Mouse (Mus musculus): ENCODE results near the gene Arhgef15. TPM values are rescaled to one million over a fixed set of nuclear protein-coding genes. Genes with fewer than 3 reads are reported as not detected.

Arhgef15 gene
- polyA plus RNA-seq, 1 experiment from 2014 or later: 27.3 TPM

- 49% methylated on average over 14 of the region's 14 CpGs for WGBS
- no peak for ATAC-seq (ENCODE audit: low FRiP score)
- no peaks in the 10 kb centered on the region for H3K27me3 ChIP-seq (replicated peaks)
- H3K4me2 ChIP-seq: no peak overlapping the region
- H3K27ac ChIP-seq (replicated peaks): no peak overlapping the region
- H3K36me3 ChIP-seq: peaks cover 6% of the 10 kb centered on the region
- no peak overlapping the region for H3K4me3 ChIP-seq (replicated peaks)
- H3K4me1 ChIP-seq: no peaks in the 10 kb centered on the region
- no peaks in the 10 kb centered on the region for H3K9me3 ChIP-seq (replicated peaks)
- H3K9ac ChIP-seq (replicated peaks): no peak overlapping the region
These were observed 45.6 kb downstream of the Arhgef15 start for GRCm38 (mm10) chr11:68911531-68912177.

- Histone ChIP-seq H3K9me3 (replicated peaks) (no peaks in the 10 kb centered on the region), H3K27me3 (replicated peaks) (no peaks in the 10 kb centered on the region), H3K27ac (replicated peaks) (no peak overlapping the region), H3K4me3 (replicated peaks) (no peak overlapping the region), H3K4me1 (0 out of 2 replicates have a peak, but pooled peaks cover 3% of the 10 kb centered on the region), H3K4me2 (no peak overlapping the region), H3K9ac (replicated peaks) (no peak overlapping the region), H3K36me3 (peaks cover 32% of the 10 kb centered on the region)
- 52% methylated on average over 7 of the region's 7 CpGs for WGBS
- ATAC-seq (ENCODE audit: low FRiP score): no peak
These were observed 48.3 kb downstream of the Arhgef15 start for GRCm38 (mm10) chr11:68908846-68909503.

- peaks cover 14% of the 10 kb centered on the region for H3K4me1 ChIP-seq
- H3K4me2 ChIP-seq: no peak overlapping the region
- H3K36me3 ChIP-seq: peaks cover 42% of the 10 kb centered on the region
- H3K27ac ChIP-seq (replicated peaks): no peak overlapping the region
- H3K9ac ChIP-seq (replicated peaks): no peak overlapping the region
- H3K9me3 ChIP-seq (replicated peaks): no peaks in the 10 kb centered on the region
- H3K4me3 ChIP-seq (replicated peaks): no peak overlapping the region
- ATAC-seq (ENCODE audit: low FRiP score): no peak
- H3K27me3 ChIP-seq (replicated peaks): no peaks in the 10 kb centered on the region
- 82% methylated on average over 3 of the region's 3 CpGs for WGBS
These were observed 50.0 kb downstream of the Arhgef15 start for GRCm38 (mm10) chr11:68907251-68907650.

- 78% methylated on average over 4 of the region's 4 CpGs for WGBS
- peaks cover 42% of the 10 kb centered on the region for H3K36me3 ChIP-seq
- peaks cover 14% of the 10 kb centered on the region for H3K4me1 ChIP-seq
- no peak overlapping the region for H3K9ac ChIP-seq (replicated peaks)
- no peak for ATAC-seq (ENCODE audit: low FRiP score)
- no peak overlapping the region for H3K27ac ChIP-seq (replicated peaks)
- H3K9me3 ChIP-seq (replicated peaks): no peaks in the 10 kb centered on the region
- no peaks in the 10 kb centered on the region for H3K27me3 ChIP-seq (replicated peaks)
- H3K4me3 ChIP-seq (replicated peaks): no peak overlapping the region
- no peak overlapping the region for H3K4me2 ChIP-seq
These were observed 50.9 kb downstream of the Arhgef15 start for GRCm38 (mm10) chr11:68906461-68906790.

GRCm38 (mm10) chr11:68905665-68906460, 51.4 kb downstream of the Arhgef15 start:
- 90% methylated on average over 9 of the region's 9 CpGs for WGBS
- H3K36me3 ChIP-seq: peaks cover 42% of the 10 kb centered on the region
- no peak overlapping the region for H3K27ac ChIP-seq (replicated peaks)
- no peak for ATAC-seq (ENCODE audit: low FRiP score)
- H3K4me3 ChIP-seq (replicated peaks): no peak overlapping the region
- no peaks in the 10 kb centered on the region for H3K27me3 ChIP-seq (replicated peaks)
- no peak overlapping the region for H3K9ac ChIP-seq (replicated peaks)
- H3K4me1 ChIP-seq: peaks cover 17% of the 10 kb centered on the region
- H3K4me2 ChIP-seq: no peak overlapping the region
- H3K9me3 ChIP-seq (replicated peaks): no peaks in the 10 kb centered on the region

- Histone ChIP-seq H3K9ac (replicated peaks) (no peak overlapping the region), H3K4me1 (peaks cover 20% of the 10 kb centered on the region), H3K4me2 (no peak overlapping the region), H3K27ac (replicated peaks) (no peak overlapping the region), H3K9me3 (replicated peaks) (no peaks in the 10 kb centered on the region), H3K27me3 (replicated peaks) (no peaks in the 10 kb centered on the region), H3K4me3 (replicated peaks) (no peak overlapping the region), H3K36me3 (peaks cover 42% of the 10 kb centered on the region)
- WGBS: 79% methylated on average over 3 of the region's 3 CpGs
- ATAC-seq (ENCODE audit: low FRiP score): no peak
These were observed 52.1 kb downstream of the Arhgef15 start for GRCm38 (mm10) chr11:68905138-68905531.

GRCm38 (mm10) chr11:68904375-68905137, 52.7 kb downstream of the Arhgef15 start:
- Histone ChIP-seq H3K4me2 (no peak overlapping the region), H3K9ac (replicated peaks) (no peak overlapping the region), H3K4me1 (peaks cover 20% of the 10 kb centered on the region), H3K9me3 (replicated peaks) (no peaks in the 10 kb centered on the region), H3K4me3 (replicated peaks) (no peak overlapping the region), H3K27ac (replicated peaks) (no peak overlapping the region), H3K36me3 (peaks cover 42% of the 10 kb centered on the region), H3K27me3 (replicated peaks) (no peaks in the 10 kb centered on the region)
- 86% methylated on average over 8 of the region's 8 CpGs for WGBS
- no peak for ATAC-seq (ENCODE audit: low FRiP score)

GRCm38 (mm10) chr11:68903775-68904174, 53.5 kb downstream of the Arhgef15 start:
- ATAC-seq (ENCODE audit: low FRiP score): no peak
- Histone ChIP-seq H3K4me2 (no peak overlapping the region), H3K9me3 (replicated peaks) (no peaks in the 10 kb centered on the region), H3K36me3 (peaks cover 42% of the 10 kb centered on the region), H3K4me3 (replicated peaks) (no peak overlapping the region), H3K27me3 (replicated peaks) (0 out of 2 replicates have a peak, but pooled peaks cover 4% of the 10 kb centered on the region), H3K9ac (replicated peaks) (no peak overlapping the region), H3K4me1 (peaks cover 20% of the 10 kb centered on the region), H3K27ac (replicated peaks) (no peak overlapping the region)
- 94% methylated on average over 2 of the region's 2 CpGs for WGBS

- no peak overlapping the region for H3K27ac ChIP-seq (replicated peaks)
- H3K9ac ChIP-seq (replicated peaks): peak overlapping the region; percentile 96
- WGBS: 81% methylated on average over 5 of the region's 5 CpGs
- H3K36me3 ChIP-seq: peaks cover 42% of the 10 kb centered on the region
- H3K4me1 ChIP-seq: peaks cover 20% of the 10 kb centered on the region
- H3K9me3 ChIP-seq (replicated peaks): no peaks in the 10 kb centered on the region
- peak overlapping the region; percentile 80 for H3K4me2 ChIP-seq
- 0 out of 2 replicates have a peak, but pooled peaks cover 4% of the 10 kb centered on the region for H3K27me3 ChIP-seq (replicated peaks)
- H3K4me3 ChIP-seq (replicated peaks): peak overlapping the region; percentile 93
- no peak for ATAC-seq (ENCODE audit: low FRiP score)
These were observed 54.5 kb downstream of the Arhgef15 start for GRCm38 (mm10) chr11:68902823-68903222.

GRCm38 (mm10) chr11:68902367-68902766, 54.9 kb downstream of the Arhgef15 start:
- H3K9ac ChIP-seq (replicated peaks): peak overlapping the region; percentile 96
- no peak overlapping the region for H3K27ac ChIP-seq (replicated peaks)
- H3K36me3 ChIP-seq: peaks cover 42% of the 10 kb centered on the region
- H3K27me3 ChIP-seq (replicated peaks): 0 out of 2 replicates have a peak, but pooled peaks cover 4% of the 10 kb centered on the region
- ATAC-seq (ENCODE audit: low FRiP score): no peak
- 2% methylated on average over 11 of the region's 11 CpGs for WGBS
- no peaks in the 10 kb centered on the region for H3K9me3 ChIP-seq (replicated peaks)
- peaks cover 20% of the 10 kb centered on the region for H3K4me1 ChIP-seq
- peak overlapping the region; percentile 93 for H3K4me3 ChIP-seq (replicated peaks)
- peak overlapping the region; percentile 80 for H3K4me2 ChIP-seq

GRCm38 (mm10) chr11:68902047-68902364, 55.3 kb downstream of the Arhgef15 start:
- ATAC-seq (ENCODE audit: low FRiP score): no peak
- Histone ChIP-seq H3K27me3 (replicated peaks) (0 out of 2 replicates have a peak, but pooled peaks cover 4% of the 10 kb centered on the region), H3K4me1 (peaks cover 20% of the 10 kb centered on the region), H3K36me3 (peaks cover 39% of the 10 kb centered on the region), H3K27ac (replicated peaks) (peak overlapping the region; percentile 94), H3K9ac (replicated peaks) (peak overlapping the region; percentile 96), H3K9me3 (replicated peaks) (no peaks in the 10 kb centered on the region), H3K4me2 (peak overlapping the region; percentile 80), H3K4me3 (replicated peaks) (peak overlapping the region; percentile 93)
- under 1% methylated on average over 10 of the region's 10 CpGs for WGBS

Data from neural tube, embryonic 15.5 days (tissue).